ENCODE assay signal across 8 mouse cellular contexts in genomic region chr11:6546205-6547013, GRCm38 (mm10). TPM values are rescaled to one million over a fixed set of nuclear protein-coding genes. Genes with fewer than 3 reads are reported as not detected.
DNase-seq lines count a peak whose midpoint lies in the region; ATAC-seq and TF ChIP-seq lines count a peak whose summit lies in the region.

Gene Ccm2, plus strand, starts transcription at chr11:6546887.

- no peaks in the 10 kb centered on the region for H3K9me3 ChIP-seq in G1E (replicated peaks)
- no peaks in the 10 kb centered on the region for H3K9me3 ChIP-seq in forebrain, embryonic 16.5 days (ENCODE audit: control insufficient read depth, low read length)
- no peaks in the 10 kb centered on the region for H3K9me3 ChIP-seq in lung, embryonic 14.5 days (ENCODE audit: low read depth, low read length)

- H3K4me1 ChIP-seq in G1E (ENCODE audit: insufficient read depth, low read depth, low read length): peaks cover 24% of the 10 kb centered on the region
- H3K4me1 ChIP-seq in forebrain, embryonic 16.5 days (replicated peaks; ENCODE audit: control insufficient read depth, insufficient read depth, low read length): peaks cover 14% of the 10 kb centered on the region
- H3K4me1 ChIP-seq in lung, embryonic 14.5 days (ENCODE audit: insufficient read depth): peaks cover 5% of the 10 kb centered on the region
- H3K4me1 ChIP-seq in olfactory bulb, adult 2 months (ENCODE audit: control insufficient read depth, insufficient read depth, low read length): 0 out of 2 replicates have a peak, but pooled peaks cover 2% of the 10 kb centered on the region
- H3K4me1 ChIP-seq in thymus, adult 2 months (replicated peaks; ENCODE audit: control insufficient read depth, insufficient read depth, low read length): peaks cover 8% of the 10 kb centered on the region

- peak; percentile 93 for DNase-seq in G1E (ENCODE audit: low spot score)
- peak; percentile 97 for DNase-seq in cerebellum, adult 18-20 months
- DNase-seq in heart, postnatal 36 days: peak; percentile 96 to 98
- DNase-seq in layer of hippocampus, adult 2 months (ENCODE audit: low spot score in 2 of 2): peak; percentile 92 to 95
- peak; percentile 99 for DNase-seq in lung, embryonic 14.5 days
- DNase-seq in thymus, adult 2 months: peak; percentile 87

- H3K27me3 ChIP-seq in G1E (ENCODE audit: insufficient read depth, low read length): no peaks in the 10 kb centered on the region
- no peaks in the 10 kb centered on the region for H3K27me3 ChIP-seq in forebrain, embryonic 16.5 days (replicated peaks; ENCODE audit: control insufficient read depth, insufficient read depth, low read length)
- no peaks in the 10 kb centered on the region for H3K27me3 ChIP-seq in lung, embryonic 14.5 days (ENCODE audit: insufficient read depth, low read length)
- H3K27me3 ChIP-seq in thymus, adult 2 months (ENCODE audit: control insufficient read depth, insufficient read depth, low read length): no peaks in the 10 kb centered on the region

- no peak for TF ChIP-seq CTCF in G1E (IDR thresholded peaks at IDR 0.05; ENCODE audit: low read depth, low read length)
- no peak for TF ChIP-seq CTCF in layer of hippocampus, adult 2 months (conservative IDR thresholded peaks at IDR 0.05)
- TF ChIP-seq CTCF in lung, embryonic 14.5 days (IDR thresholded peaks at IDR 0.05; ENCODE audit: low read depth): no peak
- TF ChIP-seq CTCF in olfactory bulb, adult 2 months (IDR thresholded peaks at IDR 0.05; ENCODE audit: insufficient read depth, low read depth, low read length): no peak
- 0 out of 2 replicates have a peak, but pooled peaks have one; percentile 12 for TF ChIP-seq CTCF in thymus, adult 2 months (IDR thresholded peaks at IDR 0.05; ENCODE audit: borderline replicate concordance, control insufficient read depth, extremely low read depth, insufficient read depth, low read length, poor library complexity)

- peak within 1 kb of the TSS; percentile 82 for H3K4me3 ChIP-seq in G1E (ENCODE audit: low read depth, low read length)
- peak within 1 kb of the TSS; percentile 96 for H3K4me3 ChIP-seq in forebrain, embryonic 16.5 days (replicated peaks; ENCODE audit: low read length)
- H3K4me3 ChIP-seq in layer of hippocampus, adult 2 months: peak within 1 kb of the TSS; percentile 88
- H3K4me3 ChIP-seq in lung, embryonic 14.5 days (ENCODE audit: low read depth, low read length): peak within 1 kb of the TSS; percentile 78
- H3K4me3 ChIP-seq in olfactory bulb, adult 2 months (ENCODE audit: insufficient read depth, low read depth, low read length): peak within 1 kb of the TSS; percentile 92
- H3K4me3 ChIP-seq in thymus, adult 2 months (ENCODE audit: control insufficient read depth, insufficient read depth, low read length): peak within 1 kb of the TSS; percentile 79

- ATAC-seq in G1E (ENCODE audit: extremely low read depth, insufficient number of reproducible peaks, low FRiP score, poor library complexity, severe bottlenecking): peak; percentile 81
- ATAC-seq in forebrain, embryonic 16.5 days: peak; percentile 95
- peak; percentile 95 for ATAC-seq in lung, embryonic 14.5 days (ENCODE audit: insufficient read depth)

- 1% methylated on average over 40 of the region's 57 CpGs for WGBS in forebrain, embryonic 16.5 days
- whole genome bisulfite sequencing in lung, embryonic 14.5 days: under 1% methylated on average over 54 of the region's 57 CpGs
- under 1% methylated on average over 51 of the region's 57 CpGs for WGBS in olfactory bulb, adult 2 months
- WGBS in thymus, adult 2 months: 2% methylated on average over 40 of the region's 57 CpGs

- TF ChIP-seq POLR2A in olfactory bulb, adult 2 months (IDR thresholded peaks at IDR 0.05; ENCODE audit: insufficient read depth, low read depth, low read length): peak; percentile 47
- peak; percentile 96 for TF ChIP-seq POLR2A in thymus, adult 2 months (IDR thresholded peaks at IDR 0.05; ENCODE audit: control insufficient read depth, extremely low read depth, insufficient read depth, low read length, poor library complexity)

- H3K27ac ChIP-seq in forebrain, embryonic 16.5 days (ENCODE audit: low read length): peak within 1 kb of the TSS; percentile 96
- H3K27ac ChIP-seq in layer of hippocampus, adult 2 months: peak within 1 kb of the TSS; percentile 94
- peak within 1 kb of the TSS; percentile 99 for H3K27ac ChIP-seq in lung, embryonic 14.5 days (ENCODE audit: low read depth)
- peak within 1 kb of the TSS; percentile 79 for H3K27ac ChIP-seq in olfactory bulb, adult 2 months (ENCODE audit: insufficient read depth, low read depth, low read length)
- peak within 1 kb of the TSS; percentile 63 for H3K27ac ChIP-seq in thymus, adult 2 months (ENCODE audit: control insufficient read depth, insufficient read depth, low read length)

- peak within 1 kb of the TSS; percentile 86 for H3K9ac ChIP-seq in forebrain, embryonic 16.5 days (replicated peaks; ENCODE audit: low read depth, low read length)
- peak within 1 kb of the TSS; percentile 81 for H3K9ac ChIP-seq in lung, embryonic 14.5 days

- H3K36me3 ChIP-seq in G1E (replicated peaks): peaks cover 24% of the 10 kb centered on the region
- no peaks in the 10 kb centered on the region for H3K36me3 ChIP-seq in forebrain, embryonic 16.5 days (ENCODE audit: control insufficient read depth, insufficient read depth)
- H3K36me3 ChIP-seq in lung, embryonic 14.5 days (ENCODE audit: insufficient read depth): peaks cover 7% of the 10 kb centered on the region; the same call in 1 of the 2 replicates
- no peaks in the 10 kb centered on the region for H3K36me3 ChIP-seq in thymus, adult 2 months (ENCODE audit: control insufficient read depth, insufficient read depth, low read length)

- intact Hi-C loops in heart, postnatal 36 days (cut with DNase I): loop anchor here (1.0 kb wide), 2 partner anchors 71 to 80 kb away; partner anchors contain the start of genes Purb and Tbrg4

- H3K4me2 ChIP-seq in forebrain, embryonic 16.5 days (ENCODE audit: low read length): peak within 1 kb of the TSS; percentile 63
- peak within 1 kb of the TSS; percentile 80 for H3K4me2 ChIP-seq in lung, embryonic 14.5 days

RNA-seq across cellular contexts. Expression of gene Ccm2, which starts in this region (rescaled TPM):
- total RNA-seq in G1E (2014; fragmentation: Nextera tagmentation): 16.8 and 22.5 TPM in 2 replicates
- 32.1 and 43.5 TPM in 2 replicates for total RNA-seq in G1E (2017)
- polyA plus RNA-seq in G1E (2012): 34.9 and 37.3 TPM in 2 replicates
- polyA plus RNA-seq in forebrain, embryonic 16.5 days (2015; fragmentation: Nextera tagmentation; extraction: Ambion mirVana): 101 and 107 TPM in 2 replicates
- 10 to 100 TPM; 24.1 to 30.2 TPM for total RNA-seq in heart, postnatal 36 days (2021)
- 10 to 100 TPM; 50.2 to 55.8 TPM for total RNA-seq in layer of hippocampus, adult 2 months (2021)
- 88.8 and 94.3 TPM in 2 replicates for polyA plus RNA-seq in lung, embryonic 14.5 days (2014; fragmentation: Nextera tagmentation; extraction: Ambion mirVana)
- polyA plus RNA-seq in olfactory bulb, adult 2 months (2012; ENCODE audit: insufficient read depth, insufficient read length, low replicate concordance, missing spikeins): not detected in 2 replicates
- 450 and 470 TPM in 2 replicates for polyA plus RNA-seq in thymus, adult 2 months (2012; rRNA removed)

Comparison
In these comparisons a context has a peak if more than half of its experiments do, and no peak if none do; other contexts are left out.
1. Peak in every context shown above with its lines: DNase-seq, ATAC-seq, H3K4me3 ChIP-seq and H3K27ac ChIP-seq.